Mouse (Mus musculus) ES-E14 (cell line): ENCODE data around the gene Surf6. TPM values are rescaled to one million over a fixed set of nuclear protein-coding genes. Genes with fewer than 3 reads are reported as not detected.
A peak's percentile ranks its signal among the peaks of the same experiment; 100 is the strongest.

Experiments used
- DNase-seq: peaks from one replicate; pipeline ENCODE4 v3.0.0-alpha.2; 2013; ENCODE audit warnings: low read depth, low spot score
- H3K27ac ChIP-seq: 2 replicates; pipeline ENCODE4 v1.5.1; 2012; ENCODE audit warnings: low read depth, mild to moderate bottlenecking, low read length, moderate library complexity, mixed read lengths; ENCODE audit not compliant: poor library complexity, insufficient read depth, severe bottlenecking
- H3K36me3 ChIP-seq: 2 replicates; pipeline ENCODE4 v1.6.1; 2012; ENCODE audit warnings: mild to moderate bottlenecking, low read length, moderate library complexity, mixed read lengths; ENCODE audit not compliant: control insufficient read depth, poor library complexity, insufficient read depth, severe bottlenecking
- H3K4me1 ChIP-seq, 2 experiments: fragments of 150-350 bp in 1 of 2; sonication (generic) in 1 of 2; 2 replicates each; pipeline ENCODE4 v1.6.1; 2012; ENCODE audit warnings: low read length in 2 of 2, mild to moderate bottlenecking in 1 of 2, mixed read lengths in 1 of 2; ENCODE audit not compliant: control insufficient read depth in 2 of 2, insufficient read depth in 2 of 2, poor library complexity in 1 of 2
- H3K4me3 ChIP-seq, 2 experiments: fragments of 150-350 bp in 1 of 2; sonication (generic) in 1 of 2; 2 replicates each; pipeline ENCODE4 v1.5.1; 2012; ENCODE audit warnings: low read length in 2 of 2, low read depth in 1 of 2, mild to moderate bottlenecking in 1 of 2, mixed read lengths in 1 of 2; ENCODE audit not compliant: insufficient read depth in 1 of 2, poor library complexity in 1 of 2, severe bottlenecking in 1 of 2
- H3K9ac ChIP-seq: 2 replicates; pipeline ENCODE4 v1.6.1; 2012; ENCODE audit warnings: low read depth, mild to moderate bottlenecking, low read length, mixed read lengths; ENCODE audit not compliant: poor library complexity, insufficient read depth, severe bottlenecking
- H3K9me3 ChIP-seq: fragments of 150-350 bp; sonication (generic); 2 replicates; pipeline ENCODE4 v1.6.1; 2012; ENCODE audit warnings: low read depth, mild to moderate bottlenecking, low read length; ENCODE audit not compliant: control insufficient read depth, insufficient read depth
- CHD2 ChIP-seq: IDR thresholded peaks from 2 replicates; pipeline ENCODE4 v1.6.1; 2014; ENCODE audit warnings: mild to moderate bottlenecking, low read depth, low read length, inconsistent platforms
- HCFC1 ChIP-seq: IDR thresholded peaks from 2 replicates; pipeline ENCODE4 v1.6.1; 2012; ENCODE audit warnings: low read length, inconsistent platforms, borderline replicate concordance; ENCODE audit not compliant: insufficient read depth
- MAFK ChIP-seq: IDR thresholded peaks from 2 replicates; pipeline ENCODE4 v1.6.1; 2014; ENCODE audit warnings: mild to moderate bottlenecking, low read depth, low read length, inconsistent platforms; ENCODE audit not compliant: insufficient read depth
- ZC3H11A ChIP-seq: IDR thresholded peaks from 2 replicates; pipeline ENCODE4 v1.6.1; 2012; ENCODE audit warnings: low read depth, mild to moderate bottlenecking, inconsistent platforms, low read length, borderline replicate concordance
- ZNF384 ChIP-seq: IDR thresholded peaks from 2 replicates; pipeline ENCODE4 v1.6.1; 2012; ENCODE audit warnings: low read depth, low read length, inconsistent platforms
- in situ Hi-C, 2 experiments: fragments of 600-800 bp; cut with MboI; formaldehyde crosslinking; loops; one replicate each; pipeline ENCODE4 v1.15.1; 2025; ENCODE audit warnings: low sequenced_read_pairs in 2 of 2, inconsistent platforms in 1 of 2; ENCODE audit not compliant: unreplicated experiment in 2 of 2
- total RNA-seq: library from RNA; depleted of rRNA; stranded (reverse); fragments of 300-350 nt; gene quantifications from 2 replicates; pipeline ENCODE4 v1.2.3, GENCODE M21; 2012; rRNA removed

The Surf6 gene
- total RNA-seq, 1 experiment, result 44.9 TPM

DNA sequence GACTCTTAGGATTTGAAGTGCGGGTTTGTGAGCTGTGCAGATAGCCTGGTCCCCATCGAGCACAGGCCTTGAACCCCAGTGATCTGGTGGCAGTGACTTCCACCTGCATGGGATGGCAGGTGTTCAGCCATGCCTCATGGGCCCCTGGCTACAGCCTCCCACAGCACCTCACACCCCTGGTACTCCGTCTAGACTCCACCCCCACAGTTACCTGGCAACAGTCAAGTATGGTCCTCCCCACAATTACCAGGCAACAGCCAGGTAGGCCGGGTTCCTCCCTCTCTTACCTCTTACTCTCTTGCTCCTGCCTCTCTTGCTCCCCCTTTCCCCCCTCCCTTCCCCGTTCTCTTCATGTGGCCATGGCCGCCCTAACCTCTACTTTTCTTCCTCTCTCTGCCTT is 32.0 kb downstream of the Surf6 start:
- Histone ChIP-seq H3K4me3 (peak overlapping the region; percentile 44 to 51), H3K9ac (no peak overlapping the region), H3K4me1 (no peaks in the 10 kb centered on the region), H3K36me3 (no peaks in the 10 kb centered on the region), H3K9me3 (no peaks in the 10 kb centered on the region), H3K27ac (no peak overlapping the region)
- in situ Hi-C loops, result no loop called here
- no peak for DNase-seq
- TF ChIP-seq HCFC1 (no peak), MAFK (no peak), CHD2 (no peak), ZNF384 (no peak), ZC3H11A (no peak)

DNA sequence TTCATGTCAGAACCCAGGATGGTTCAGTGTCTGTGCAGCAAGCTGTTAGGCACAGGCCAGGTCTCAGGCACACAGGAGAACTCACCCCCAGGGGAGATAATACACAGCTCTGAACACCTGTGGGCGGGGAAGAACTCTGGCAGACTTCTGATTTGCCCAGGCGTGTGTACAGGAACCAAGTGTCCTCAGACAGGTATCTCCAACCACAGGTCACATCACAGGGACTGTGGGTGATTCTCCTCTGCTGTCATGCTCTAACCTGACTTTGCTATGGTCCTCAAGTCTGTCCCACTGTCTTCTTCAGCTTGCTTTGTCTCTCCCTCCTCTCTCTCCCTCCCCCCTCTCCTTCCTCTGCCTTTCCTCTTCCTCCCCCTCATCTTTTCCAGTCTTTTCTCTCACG is 37.8 kb downstream of the Surf6 start, which contains the start of gene Abo:
Gene Abo, minus strand, starts transcription at position 101 of the 400 bp plus-strand sequence.
- H3K9ac ChIP-seq, result no peak within 1 kb of the TSS
- H3K9me3 ChIP-seq, result no peaks in the 10 kb centered on the region
- no peaks in the 10 kb centered on the region for H3K36me3 ChIP-seq
- in situ Hi-C loops, result no loop called here
- no peak within 1 kb of the TSS for H3K4me3 ChIP-seq
- peak within 1 kb of the TSS; percentile 47 for H3K27ac ChIP-seq
- TF ChIP-seq MAFK (no peak), HCFC1 (no peak), ZNF384 (no peak), CHD2 (no peak), ZC3H11A (no peak)
- DNase-seq, result no peak
- H3K4me1 ChIP-seq, result peaks cover 0 to 7% of the 10 kb centered on the region in 2 experiments; a peak in 1 of 4 replicates

DNA sequence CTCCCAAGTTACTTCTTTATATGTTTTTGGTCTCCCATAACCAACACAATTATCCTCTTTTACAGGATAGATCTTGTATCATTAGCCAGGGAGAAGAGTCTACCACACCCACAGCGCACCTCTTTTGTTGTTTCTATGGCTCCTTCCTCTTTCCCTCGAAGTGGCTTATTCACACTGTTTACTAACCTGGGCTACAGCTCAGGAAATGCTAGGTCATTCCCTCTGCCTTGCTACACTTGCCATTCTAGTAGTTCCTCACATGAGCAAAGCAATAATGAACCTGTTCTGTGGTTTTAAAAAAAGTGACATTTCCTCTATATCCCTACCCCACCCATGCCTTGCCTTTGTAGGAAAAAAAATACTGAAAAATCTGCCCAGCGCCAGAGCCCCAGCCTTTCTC is 39.8 kb downstream of the Surf6 start:
- in situ Hi-C loops, result no loop called here
- Histone ChIP-seq H3K4me1 (peaks cover 0 to 7% of the 10 kb centered on the region in 2 experiments; a peak in 1 of 4 replicates), H3K36me3 (no peaks in the 10 kb centered on the region), H3K27ac (no peak overlapping the region), H3K9me3 (no peaks in the 10 kb centered on the region), H3K4me3 (no peak overlapping the region), H3K9ac (no peak overlapping the region)
- no peak for DNase-seq
- no peak for TF ChIP-seq ZNF384
- no peak for TF ChIP-seq ZC3H11A
- TF ChIP-seq MAFK, result no peak
- no peak for TF ChIP-seq HCFC1
- no peak for TF ChIP-seq CHD2

DNA sequence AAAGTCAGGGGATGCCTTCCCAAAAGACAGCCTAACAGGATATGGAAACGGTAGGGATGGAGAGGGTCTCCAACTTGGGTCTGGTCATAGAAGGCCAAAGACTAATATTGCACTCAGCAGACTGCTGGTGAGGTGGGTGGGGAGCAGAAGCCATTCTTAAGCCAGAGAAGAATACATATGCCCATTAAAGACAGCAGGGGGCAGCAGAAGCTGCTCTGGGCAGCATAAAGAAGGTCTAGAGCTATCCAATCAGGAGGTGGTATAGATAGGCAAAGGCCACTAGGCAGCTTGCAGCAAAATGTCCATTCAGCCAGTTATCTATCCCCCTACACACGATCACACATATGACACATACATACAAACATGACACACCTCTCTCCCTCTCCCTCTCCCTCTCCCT is 55.0 kb downstream of the Surf6 start:
- Histone ChIP-seq H3K36me3 (no peaks in the 10 kb centered on the region), H3K4me1 (no peaks in the 10 kb centered on the region), H3K9me3 (no peaks in the 10 kb centered on the region), H3K9ac (no peak overlapping the region), H3K27ac (no peak overlapping the region), H3K4me3 (no peak overlapping the region)
- TF ChIP-seq HCFC1, result no peak
- no peak for TF ChIP-seq MAFK
- no peak for TF ChIP-seq CHD2
- no peak for TF ChIP-seq ZNF384
- peak; percentile 13; the same call in 1 of the 2 replicates for TF ChIP-seq ZC3H11A
- DNase-seq, result peak; percentile 41
- in situ Hi-C loops, result no loop called here

Other genes with a start within 250 kb of the Surf6 start
- not detected in 2 replicates for gene Lcn4, start 231.6 kb downstream of the Surf6 start, total RNA-seq
- 1.8 and 2.1 TPM in 2 replicates for gene Abo, start 37.9 kb downstream of the Surf6 start, total RNA-seq
- 31.5 and 38.8 TPM in 2 replicates for gene Med22, start 7.8 kb upstream of the Surf6 start, total RNA-seq
- gene Rpl7a, start 7.9 kb upstream of the Surf6 start, total RNA-seq, result 2,695 and 3,070 TPM in 2 replicates
- 32.3 and 35.8 TPM in 2 replicates for gene Surf2, start 13.5 kb upstream of the Surf6 start, total RNA-seq
- gene Surf1, start 13.7 kb upstream of the Surf6 start, total RNA-seq, result 50.7 and 53.3 TPM in 2 replicates
- gene Surf4, start 31.0 kb upstream of the Surf6 start, total RNA-seq, result 234 and 285 TPM in 2 replicates
- not detected in 2 replicates for gene Stkld1, start 31.2 kb upstream of the Surf6 start, total RNA-seq
- gene Rexo4, start 61.5 kb upstream of the Surf6 start, total RNA-seq, result 56.7 and 57.6 TPM in 2 replicates
- gene Adamts13, start 70.5 kb upstream of the Surf6 start, total RNA-seq, result 0.05 TPM in 1 of 2 replicates, not detected in the other
- 9.2 and 11.6 TPM in 2 replicates for gene Cacfd1, start 107.0 kb upstream of the Surf6 start, total RNA-seq
- 1.2 and 2.4 TPM in 2 replicates for gene Slc2a6, start 125.1 kb upstream of the Surf6 start, total RNA-seq
- not detected in 2 replicates for gene Mymk, start 169.3 kb upstream of the Surf6 start, total RNA-seq
- 0.36 TPM in 1 of 2 replicates, not detected in the other for gene Adamtsl2, start 176.5 kb upstream of the Surf6 start, total RNA-seq
- gene Fam163b, start 239.6 kb upstream of the Surf6 start, total RNA-seq, result 0.42 TPM in 1 of 2 replicates, not detected in the other